Mouse (Mus musculus) ES-E14 (cell line): ENCODE data around the gene Lrrc28. TPM values are rescaled to one million over a fixed set of nuclear protein-coding genes. Genes with fewer than 3 reads are reported as not detected.
A peak's percentile ranks its signal among the peaks of the same experiment; 100 is the strongest.

Source experiments
- DNase-seq: peaks from one replicate; pipeline ENCODE4 v3.0.0-alpha.2; 2013; ENCODE audit warnings: low read depth, low spot score
- H3K27ac ChIP-seq: 2 replicates; pipeline ENCODE4 v1.5.1; 2012; ENCODE audit warnings: low read depth, mild to moderate bottlenecking, low read length, moderate library complexity, mixed read lengths; ENCODE audit not compliant: poor library complexity, insufficient read depth, severe bottlenecking
- H3K36me3 ChIP-seq: 2 replicates; pipeline ENCODE4 v1.6.1; 2012; ENCODE audit warnings: mild to moderate bottlenecking, low read length, moderate library complexity, mixed read lengths; ENCODE audit not compliant: control insufficient read depth, poor library complexity, insufficient read depth, severe bottlenecking
- H3K4me1 ChIP-seq, 2 experiments: fragments of 150-350 bp in 1 of 2; sonication (generic) in 1 of 2; 2 replicates each; pipeline ENCODE4 v1.6.1; 2012; ENCODE audit warnings: low read length in 2 of 2, mild to moderate bottlenecking in 1 of 2, mixed read lengths in 1 of 2; ENCODE audit not compliant: control insufficient read depth in 2 of 2, insufficient read depth in 2 of 2, poor library complexity in 1 of 2
- H3K4me3 ChIP-seq, 2 experiments: fragments of 150-350 bp in 1 of 2; sonication (generic) in 1 of 2; 2 replicates each; pipeline ENCODE4 v1.5.1; 2012; ENCODE audit warnings: low read length in 2 of 2, low read depth in 1 of 2, mild to moderate bottlenecking in 1 of 2, mixed read lengths in 1 of 2; ENCODE audit not compliant: insufficient read depth in 1 of 2, poor library complexity in 1 of 2, severe bottlenecking in 1 of 2
- H3K9ac ChIP-seq: 2 replicates; pipeline ENCODE4 v1.6.1; 2012; ENCODE audit warnings: low read depth, mild to moderate bottlenecking, low read length, mixed read lengths; ENCODE audit not compliant: poor library complexity, insufficient read depth, severe bottlenecking
- H3K9me3 ChIP-seq: fragments of 150-350 bp; sonication (generic); 2 replicates; pipeline ENCODE4 v1.6.1; 2012; ENCODE audit warnings: low read depth, mild to moderate bottlenecking, low read length; ENCODE audit not compliant: control insufficient read depth, insufficient read depth
- CHD2 ChIP-seq: IDR thresholded peaks from 2 replicates; pipeline ENCODE4 v1.6.1; 2014; ENCODE audit warnings: mild to moderate bottlenecking, low read depth, low read length, inconsistent platforms
- HCFC1 ChIP-seq: IDR thresholded peaks from 2 replicates; pipeline ENCODE4 v1.6.1; 2012; ENCODE audit warnings: low read length, inconsistent platforms, borderline replicate concordance; ENCODE audit not compliant: insufficient read depth
- MAFK ChIP-seq: IDR thresholded peaks from 2 replicates; pipeline ENCODE4 v1.6.1; 2014; ENCODE audit warnings: mild to moderate bottlenecking, low read depth, low read length, inconsistent platforms; ENCODE audit not compliant: insufficient read depth
- ZC3H11A ChIP-seq: IDR thresholded peaks from 2 replicates; pipeline ENCODE4 v1.6.1; 2012; ENCODE audit warnings: low read depth, mild to moderate bottlenecking, inconsistent platforms, low read length, borderline replicate concordance
- ZNF384 ChIP-seq: IDR thresholded peaks from 2 replicates; pipeline ENCODE4 v1.6.1; 2012; ENCODE audit warnings: low read depth, low read length, inconsistent platforms
- in situ Hi-C, 2 experiments: fragments of 600-800 bp; cut with MboI; formaldehyde crosslinking; loops; one replicate each; pipeline ENCODE4 v1.15.1; 2025; ENCODE audit warnings: low sequenced_read_pairs in 2 of 2, inconsistent platforms in 1 of 2; ENCODE audit not compliant: unreplicated experiment in 2 of 2
- total RNA-seq: library from RNA; depleted of rRNA; stranded (reverse); fragments of 300-350 nt; gene quantifications from 2 replicates; pipeline ENCODE4 v1.2.3, GENCODE M21; 2012

The Lrrc28 gene
- total RNA-seq, 1 experiment: 25.0 TPM

DNA sequence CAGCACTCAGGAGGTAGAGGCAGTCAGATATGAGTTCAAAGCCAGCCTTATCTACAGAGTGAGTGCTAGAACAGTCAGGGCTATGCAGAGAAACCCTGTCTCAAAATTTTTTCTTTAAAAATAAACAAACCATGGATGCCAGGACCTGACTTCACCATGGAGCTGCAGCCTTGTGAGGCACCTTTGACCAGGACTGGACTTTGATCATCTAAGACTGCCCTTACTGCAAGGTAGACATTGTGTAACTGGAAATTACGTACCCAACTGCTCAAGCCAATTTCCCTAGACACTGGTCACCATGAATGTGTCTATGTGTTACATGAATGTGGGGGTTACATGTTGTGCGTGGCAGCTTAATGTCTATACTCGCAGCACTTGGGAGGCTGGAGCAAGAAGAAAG, 10.9 kb downstream of the Lrrc28 start:
- no peaks in the 10 kb centered on the region for H3K4me1 ChIP-seq
- no peaks in the 10 kb centered on the region for H3K36me3 ChIP-seq
- in situ Hi-C loops: loop anchor here in 1 of 2 experiments (5.0 to 25.0 kb wide), 2 partner anchors 392 to 797 kb away; partner anchors contain the start of gene Adamts17
- DNase-seq: no peak
- H3K4me3 ChIP-seq: no peak overlapping the region
- no peak overlapping the region for H3K9ac ChIP-seq
- H3K27ac ChIP-seq: no peak overlapping the region
- TF ChIP-seq MAFK (no peak), HCFC1 (no peak), CHD2 (no peak), ZC3H11A (no peak), ZNF384 (no peak)
- H3K9me3 ChIP-seq: no peaks in the 10 kb centered on the region

- in situ Hi-C loops: loop anchor here in 1 of 2 experiments (5.0 to 25.0 kb wide), 2 partner anchors 390 to 795 kb away; partner anchors contain the start of gene Adamts17
- TF ChIP-seq MAFK: no peak
- no peak for TF ChIP-seq ZNF384
- no peak for TF ChIP-seq ZC3H11A
- no peak for TF ChIP-seq HCFC1
- TF ChIP-seq CHD2: no peak
- Histone ChIP-seq H3K4me1 (no peaks in the 10 kb centered on the region), H3K4me3 (no peak overlapping the region), H3K9ac (no peak overlapping the region), H3K36me3 (no peaks in the 10 kb centered on the region), H3K27ac (no peak overlapping the region), H3K9me3 (no peaks in the 10 kb centered on the region)
- no peak for DNase-seq
These were observed 12.7 kb downstream of the Lrrc28 start for GRCm38 (mm10) chr7:67632380-67632779.

DNA sequence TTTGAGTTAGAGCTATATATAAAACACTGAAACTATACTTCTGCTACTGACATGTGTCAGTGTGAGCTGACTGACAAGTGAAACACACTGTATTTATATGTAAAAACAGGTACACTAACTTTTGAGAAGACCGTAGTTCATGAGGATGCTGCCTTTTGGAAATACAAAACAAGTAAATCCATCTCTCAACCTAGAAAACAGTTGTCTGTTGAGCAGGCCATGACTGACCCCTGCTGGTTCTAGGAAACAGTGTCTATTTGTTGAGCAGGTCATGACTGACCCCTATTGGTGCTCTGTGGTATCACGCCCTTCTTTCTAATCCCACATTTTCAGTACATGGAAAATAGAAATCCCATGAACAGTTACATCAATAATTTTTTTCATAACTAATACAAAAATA, 14.3 kb downstream of the Lrrc28 start:
- Histone ChIP-seq H3K9ac (no peak overlapping the region), H3K4me3 (no peak overlapping the region), H3K4me1 (no peaks in the 10 kb centered on the region), H3K9me3 (no peaks in the 10 kb centered on the region), H3K27ac (no peak overlapping the region), H3K36me3 (no peaks in the 10 kb centered on the region)
- in situ Hi-C loops: loop anchor here in 1 of 2 experiments (5.0 to 25.0 kb wide), 2 partner anchors 389 to 794 kb away; partner anchors contain the start of gene Adamts17
- no peak for DNase-seq
- TF ChIP-seq MAFK: no peak
- peak; percentile 62 for TF ChIP-seq ZNF384
- peak; percentile 94; the same call in 1 of the 2 replicates for TF ChIP-seq ZC3H11A

DNA sequence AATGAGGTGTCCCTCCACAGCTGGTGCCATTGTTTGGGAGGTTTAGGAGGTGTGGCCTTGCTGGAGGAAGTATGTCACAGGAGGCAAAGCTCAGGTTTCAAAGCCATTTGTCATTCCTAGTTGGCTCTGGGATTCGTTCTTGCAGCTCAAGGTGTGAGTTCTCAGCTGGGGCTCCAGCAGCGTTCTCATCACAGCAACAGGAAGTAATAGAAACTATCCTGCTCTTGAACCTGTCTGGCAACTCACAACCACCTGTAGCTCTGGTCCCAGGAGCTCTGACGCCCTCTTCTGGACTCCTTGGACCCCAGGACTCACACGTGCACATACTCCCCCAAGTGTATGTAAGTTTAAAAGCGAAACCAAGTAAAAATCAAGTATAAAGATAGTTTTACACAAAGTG, 15.4 kb downstream of the Lrrc28 start:
- H3K4me3 ChIP-seq: no peak overlapping the region
- no peaks in the 10 kb centered on the region for H3K4me1 ChIP-seq
- H3K27ac ChIP-seq: no peak overlapping the region
- in situ Hi-C loops: loop anchor here (5.0 to 25.0 kb wide), 3 partner anchors 385 to 792 kb away; partner anchors contain the start of gene Adamts17 (in 1 of the 2)
- no peak overlapping the region for H3K9ac ChIP-seq
- no peak for DNase-seq
- TF ChIP-seq MAFK: no peak
- no peak for TF ChIP-seq ZC3H11A
- TF ChIP-seq HCFC1: no peak
- no peak for TF ChIP-seq CHD2
- no peak for TF ChIP-seq ZNF384
- H3K36me3 ChIP-seq: no peaks in the 10 kb centered on the region
- H3K9me3 ChIP-seq: no peaks in the 10 kb centered on the region

DNA sequence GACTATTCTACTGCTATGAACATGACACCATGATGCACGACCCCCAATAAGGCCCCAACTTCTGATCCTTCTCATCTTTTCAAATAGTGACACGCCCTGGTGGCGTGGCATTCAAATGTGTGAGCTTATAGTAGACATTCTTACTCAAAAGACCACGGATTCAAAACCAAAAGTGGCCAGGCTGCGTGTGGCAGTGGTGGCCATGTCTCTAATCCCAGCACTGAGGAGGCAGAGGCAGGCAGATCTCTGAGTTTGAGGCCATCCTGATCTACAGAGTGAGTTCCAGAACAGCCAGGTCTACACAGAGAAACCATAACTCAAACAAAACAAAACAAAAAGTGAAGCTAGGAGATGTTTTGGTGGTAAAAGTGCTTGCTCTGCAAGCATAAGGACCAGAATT, 18.4 kb downstream of the Lrrc28 start:
- in situ Hi-C loops: loop anchor here (10.0 to 25.0 kb wide), 2 partner anchors 382 to 789 kb away; partner anchors contain the start of gene Adamts17 (in 1 of the 2)
- no peak for DNase-seq
- H3K27ac ChIP-seq: no peak overlapping the region
- H3K4me3 ChIP-seq: no peak overlapping the region
- no peak for TF ChIP-seq ZC3H11A
- no peak for TF ChIP-seq MAFK
- TF ChIP-seq HCFC1: no peak
- no peak for TF ChIP-seq CHD2
- no peak for TF ChIP-seq ZNF384
- no peaks in the 10 kb centered on the region for H3K9me3 ChIP-seq
- no peaks in the 10 kb centered on the region for H3K4me1 ChIP-seq
- no peaks in the 10 kb centered on the region for H3K36me3 ChIP-seq
- no peak overlapping the region for H3K9ac ChIP-seq
